ENCODE assay signal across 7 mouse cellular contexts in the genomic region with DNA sequence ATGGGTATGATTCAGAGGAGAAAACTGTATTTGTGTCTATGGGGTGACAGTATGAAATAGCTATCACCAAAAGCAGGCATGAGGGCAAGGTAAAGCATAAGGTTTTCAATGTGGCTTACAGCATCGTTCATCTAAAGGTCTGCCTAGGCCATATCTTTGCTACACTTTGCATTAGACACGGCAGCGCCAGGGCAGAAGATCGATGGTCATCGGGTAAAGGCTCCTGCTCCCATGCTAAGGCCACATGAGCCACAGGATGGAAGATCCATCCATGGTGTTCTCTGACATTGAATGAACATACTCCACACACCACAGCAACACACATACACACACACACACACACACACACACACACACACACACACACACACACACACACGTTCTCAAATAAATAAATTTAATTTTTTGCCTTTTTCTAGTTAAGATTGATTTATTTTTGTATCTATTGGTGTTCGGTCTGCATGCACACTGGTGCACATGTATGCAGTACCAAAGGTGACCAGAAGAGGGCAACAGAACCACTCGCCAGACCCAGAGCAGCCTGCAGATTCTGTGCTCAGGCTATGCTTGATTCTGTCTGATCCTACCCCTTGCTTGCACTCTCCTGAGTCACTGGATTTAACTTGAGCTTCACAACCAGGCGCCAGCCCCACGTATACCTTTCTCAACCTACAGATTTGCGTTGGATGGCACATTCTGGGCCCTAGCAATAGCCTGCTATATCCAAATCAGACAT. TPM values are rescaled to one million over a fixed set of nuclear protein-coding genes. Genes with fewer than 3 reads are reported as not detected.
DNase-seq lines count a peak whose midpoint lies in the region; ATAC-seq lines count a peak whose summit lies in the region.

No protein-coding gene starts in this region.

- H3K4me2 ChIP-seq in forebrain, embryonic 16.5 days (ENCODE audit: low read length), result no peak overlapping the region
- H3K4me2 ChIP-seq in hindbrain, embryonic 14.5 days (replicated peaks), result no peak overlapping the region

- H3K4me1 ChIP-seq in forebrain, embryonic 16.5 days (replicated peaks; ENCODE audit: control insufficient read depth, insufficient read depth, low read length), result no peaks in the 10 kb centered on the region
- H3K4me1 ChIP-seq in hindbrain, embryonic 14.5 days (replicated peaks; ENCODE audit: control insufficient read depth, insufficient read depth, low read length), result no peaks in the 10 kb centered on the region

- no peaks in the 10 kb centered on the region for H3K36me3 ChIP-seq in forebrain, embryonic 16.5 days (ENCODE audit: control insufficient read depth, insufficient read depth)
- no peaks in the 10 kb centered on the region for H3K36me3 ChIP-seq in hindbrain, embryonic 14.5 days (replicated peaks; ENCODE audit: control insufficient read depth, insufficient read depth)

- H3K9ac ChIP-seq in forebrain, embryonic 16.5 days (replicated peaks; ENCODE audit: low read depth, low read length), result no peak overlapping the region
- no peak overlapping the region for H3K9ac ChIP-seq in hindbrain, embryonic 14.5 days

- 42% methylated on average over 11 of the region's 11 CpGs for WGBS in forebrain, embryonic 16.5 days
- 46% methylated on average over 11 of the region's 11 CpGs for whole genome bisulfite sequencing in hindbrain, embryonic 14.5 days

- no peaks in the 10 kb centered on the region for H3K9me3 ChIP-seq in forebrain, embryonic 16.5 days (ENCODE audit: control insufficient read depth, low read length)
- no peaks in the 10 kb centered on the region for H3K9me3 ChIP-seq in hindbrain, embryonic 14.5 days (ENCODE audit: control insufficient read depth, low read length)

- peak; percentile 89 for ATAC-seq in forebrain, embryonic 16.5 days
- peak; percentile 78; the same call in 1 of the 2 replicates for ATAC-seq in hindbrain, embryonic 14.5 days (ENCODE audit: low FRiP score)
- peak; percentile 90 for ATAC-seq in megakaryocyte progenitor cell, adult 5-6 weeks (replicated peaks; ENCODE audit: poor library complexity)

- no peak overlapping the region for H3K4me3 ChIP-seq in forebrain, embryonic 16.5 days (replicated peaks; ENCODE audit: low read length)
- no peak overlapping the region for H3K4me3 ChIP-seq in hindbrain, embryonic 14.5 days (replicated peaks; ENCODE audit: low read length)

- DNase-seq in WW6 (ENCODE audit: low read depth, low spot score), result peak; percentile 38
- peak; percentile 69 to 75 for DNase-seq in cerebellum, adult 18-20 months
- DNase-seq in hindbrain, embryonic 14.5 days (ENCODE audit: low spot score), result peak; percentile 73
- DNase-seq in left cerebral cortex, adult 18-20 months (ENCODE audit: low spot score in 2 of 2), result peak; percentile 63 to 71
- DNase-seq in right cerebral cortex, postnatal 4 days, result peak; percentile 67

- no peak overlapping the region for H3K27ac ChIP-seq in forebrain, embryonic 16.5 days (ENCODE audit: low read length)
- H3K27ac ChIP-seq in hindbrain, embryonic 14.5 days, result no peak overlapping the region

- H3K27me3 ChIP-seq in forebrain, embryonic 16.5 days (replicated peaks; ENCODE audit: control insufficient read depth, insufficient read depth, low read length), result no peaks in the 10 kb centered on the region
- no peaks in the 10 kb centered on the region for H3K27me3 ChIP-seq in hindbrain, embryonic 14.5 days (ENCODE audit: control insufficient read depth, insufficient read depth, low read length)

RNA-seq across cellular contexts. Expression of gene Scg3, which starts 36.3 kb away (rescaled TPM):
- polyA plus RNA-seq in forebrain, embryonic 16.5 days (2015; fragmentation: Nextera tagmentation; extraction: Ambion mirVana), result 114 and 125 TPM in 2 replicates
- 116 and 126 TPM in 2 replicates for polyA plus RNA-seq in hindbrain, embryonic 14.5 days (2014; fragmentation: Nextera tagmentation; extraction: Ambion mirVana)
- 100 to 1,000 TPM; 255 to 265 TPM for total RNA-seq in left cerebral cortex, adult 18-20 months (2021)
- total RNA-seq in megakaryocyte progenitor cell, adult 5-6 weeks (2015), result not detected in 2 replicates
- total RNA-seq in megakaryocyte progenitor cell, adult 5-6 weeks (2017), result not detected in 2 replicates

RNA-seq across cellular contexts. Expression of gene Bmp5, which starts 55.0 kb away (rescaled TPM):
- polyA plus RNA-seq in forebrain, embryonic 16.5 days (2015; fragmentation: Nextera tagmentation; extraction: Ambion mirVana), result 2.0 and 2.4 TPM in 2 replicates
- 3.9 and 5.4 TPM in 2 replicates for polyA plus RNA-seq in hindbrain, embryonic 14.5 days (2014; fragmentation: Nextera tagmentation; extraction: Ambion mirVana)
- total RNA-seq in left cerebral cortex, adult 18-20 months (2021), result 1 to 10 TPM; 1.7 to 1.9 TPM
- total RNA-seq in megakaryocyte progenitor cell, adult 5-6 weeks (2015), result not detected in 2 replicates
- total RNA-seq in megakaryocyte progenitor cell, adult 5-6 weeks (2017), result not detected in 2 replicates

Comparison
In these comparisons a context has a peak if more than half of its experiments do, and no peak if none do; other contexts are left out.
1. RNA of gene Scg3, which starts 36.3 kb away (total RNA-seq): 255 to 265 TPM in left cerebral cortex, adult 18-20 months; not detected in megakaryocyte progenitor cell, adult 5-6 weeks; every median in the first group is over 100 times any median in the second.
2. Peak in every context shown above with its lines, with median percentiles within 50 percentile points of each other: DNase-seq and ATAC-seq.